Mouse (Mus musculus) left cerebral cortex, adult 9 months (tissue): Measurements from ENCODE around the gene Antxr2.

Source experiments
- DNase-seq, 2 experiments: peaks; one replicate each; pipeline ENCODE4 v3.0.0; 2022; ENCODE audit warnings: low spot score in 2 of 2

Gene Antxr2

GRCm38 (mm10) chr5:97837333-97837732 is 193.5 kb downstream of the Antxr2 start:
- no peak for DNase-seq

- no peak for DNase-seq
These were observed 195.4 kb downstream of the Antxr2 start for GRCm38 (mm10) chr5:97835418-97835817.

- no peak for DNase-seq
These were observed 196.1 kb downstream of the Antxr2 start for GRCm38 (mm10) chr5:97834770-97835169.
